Mouse (Mus musculus) kidney, adult 18-20 months (tissue): ENCODE data around the gene Dyrk1a.
"Not testable (repeated sequence)": the region's sequence is repeated elsewhere in the genome, so short reads cannot be mapped to it uniquely, and the experiment has no call there.

Experiments used
- DNase-seq: peaks from one replicate; pipeline ENCODE4 v3.0.0; 2021

Gene Dyrk1a

DNA sequence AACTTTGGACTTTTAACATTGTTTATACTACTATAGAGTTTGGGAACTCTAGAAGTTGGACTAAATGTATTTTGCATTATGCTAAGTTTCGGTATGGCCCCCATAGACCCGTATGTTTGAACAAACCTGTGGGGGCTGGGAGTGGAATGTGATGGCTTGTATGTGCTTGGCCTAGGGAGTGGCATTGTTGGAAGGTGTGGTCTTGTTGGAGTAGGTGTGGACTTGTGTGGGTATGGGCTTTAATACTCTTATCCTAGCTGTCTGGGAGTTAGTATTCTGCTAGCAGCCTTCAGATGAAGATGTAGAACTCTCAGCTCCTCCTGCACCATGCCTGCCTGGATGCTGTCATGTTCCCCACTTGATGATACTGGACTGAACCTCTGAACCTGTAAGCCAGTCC, 72.0 kb downstream of the Dyrk1a start:
- DNase-seq = no peak

DNA sequence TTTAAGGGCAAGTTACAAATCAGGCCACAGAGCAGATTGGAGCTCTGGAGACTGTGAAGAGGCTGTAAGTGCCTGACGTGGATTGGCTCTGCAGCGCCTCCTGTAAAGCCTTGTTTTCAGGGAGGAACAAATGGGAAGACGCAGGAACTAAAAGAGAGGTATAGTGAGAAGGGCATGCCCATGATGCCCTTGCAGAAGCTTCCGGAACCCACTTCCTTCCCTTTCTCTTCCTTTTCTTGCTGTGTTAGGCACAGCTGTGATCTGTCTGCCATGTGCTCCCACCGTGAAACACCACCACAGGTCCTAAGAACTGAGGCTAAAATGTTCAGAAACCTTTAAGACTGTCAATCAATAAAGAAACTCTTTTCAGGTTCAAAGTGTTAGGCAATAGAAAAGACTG, 77.3 kb downstream of the Dyrk1a start:
- DNase-seq = no peak

DNA sequence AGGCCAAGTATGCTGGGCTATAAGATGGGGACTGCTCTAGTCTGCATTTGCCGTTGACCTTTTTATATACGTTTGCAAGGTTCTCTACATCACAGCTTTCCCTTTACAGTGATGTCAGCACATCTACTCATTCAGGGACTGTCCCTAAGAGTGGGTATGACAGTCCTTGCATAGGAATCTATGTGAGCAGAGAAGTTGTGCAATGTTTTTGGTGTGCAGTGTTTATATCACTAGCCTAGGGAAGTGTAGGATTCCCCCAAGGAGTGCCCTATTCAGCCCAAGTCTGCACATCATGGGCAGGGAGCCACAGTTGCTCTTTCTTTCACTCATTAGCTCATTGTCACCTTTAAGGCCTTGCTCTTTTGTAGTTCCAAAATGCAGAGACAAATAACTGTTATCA, 78.1 kb downstream of the Dyrk1a start:
- no peak for DNase-seq

DNA sequence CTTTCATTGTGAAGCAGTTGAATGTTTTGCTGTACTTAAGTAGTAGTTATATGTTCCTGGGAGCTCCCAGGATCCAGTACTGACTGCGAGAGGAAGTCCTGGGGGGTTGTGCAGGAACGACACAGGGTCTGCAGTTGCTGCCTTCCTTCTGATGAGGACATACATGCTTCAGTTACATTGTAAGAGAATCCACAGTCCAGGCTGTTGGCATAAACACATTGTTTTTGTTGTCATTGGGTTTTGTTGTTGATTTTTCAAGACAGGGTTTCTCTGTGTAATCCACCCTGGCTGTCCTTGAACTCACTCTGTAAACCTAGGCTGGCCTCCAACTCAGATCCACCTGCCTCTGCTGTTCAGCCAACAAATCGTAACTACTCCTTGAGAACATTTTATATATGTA, 80.1 kb downstream of the Dyrk1a start:
- no peak for DNase-seq

DNA sequence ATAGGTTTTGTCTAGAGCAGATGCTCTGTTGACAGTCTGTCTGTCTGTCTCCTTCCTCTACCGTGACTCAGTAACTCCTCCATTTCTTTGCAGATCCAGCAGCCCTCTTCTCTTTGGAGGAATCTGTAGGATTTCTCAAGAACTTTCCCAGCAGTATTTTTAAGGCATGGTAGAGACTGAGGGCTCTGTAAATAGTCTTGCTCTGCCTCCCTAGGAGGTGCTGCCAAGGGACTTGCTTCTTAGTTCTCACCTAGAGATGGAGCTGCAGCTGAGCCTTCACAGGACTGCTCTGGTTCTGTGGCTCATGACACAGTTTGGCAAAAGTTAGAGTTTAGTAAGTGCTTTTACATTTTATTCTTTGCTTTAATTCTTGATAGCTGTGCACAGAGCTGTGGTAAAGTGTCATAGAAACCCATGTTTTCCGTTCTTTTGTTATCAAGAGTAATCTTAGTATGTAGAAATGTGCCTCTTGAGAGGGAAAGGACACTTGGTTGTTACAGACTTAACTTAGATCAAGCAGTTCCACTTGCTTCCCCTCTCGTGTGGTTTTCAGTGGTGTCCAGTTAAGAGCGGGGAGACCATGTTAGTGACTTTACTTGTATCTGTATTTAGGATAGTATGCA, 82.4 kb downstream of the Dyrk1a start:
- no peak for DNase-seq

DNA sequence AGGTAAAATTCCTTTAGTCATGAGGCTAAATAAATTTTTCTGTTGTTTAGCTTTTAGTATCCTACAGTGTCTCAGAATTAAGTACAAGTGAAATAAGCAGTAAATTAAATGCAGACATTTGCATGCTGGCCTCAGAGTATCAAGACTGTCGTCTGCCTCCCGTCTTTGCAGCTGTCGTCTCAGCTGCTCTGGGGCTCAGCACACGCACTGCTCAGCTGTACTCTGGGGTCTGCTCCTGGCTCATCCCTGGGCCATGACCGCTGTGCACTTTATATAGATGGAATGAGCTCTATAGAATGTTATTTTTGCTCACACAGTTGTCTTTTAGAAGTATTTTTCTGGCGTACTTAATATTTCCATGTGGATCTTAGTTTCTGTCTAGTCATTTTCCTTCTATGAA, 85.3 kb downstream of the Dyrk1a start:
- DNase-seq = no peak

DNA sequence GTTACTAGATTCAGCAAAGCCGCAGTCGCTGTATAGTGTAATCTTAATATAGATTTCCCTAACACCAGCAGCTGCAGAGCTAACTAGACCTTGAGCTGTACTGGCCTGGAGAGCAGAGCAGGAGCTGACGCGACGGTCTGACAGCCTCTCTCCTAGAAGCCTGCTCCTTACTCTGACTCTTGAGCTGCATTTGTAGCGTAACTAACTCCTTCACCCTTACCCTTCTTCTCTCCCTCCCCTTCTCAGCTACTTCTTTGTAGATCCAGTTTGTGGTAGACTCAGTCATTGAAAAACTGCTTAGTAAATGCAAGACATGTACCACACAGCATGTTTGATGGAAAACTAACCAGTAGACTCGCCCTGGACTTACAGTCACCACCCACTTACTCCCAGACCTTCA, 87.1 kb downstream of the Dyrk1a start:
- no peak for DNase-seq

DNA sequence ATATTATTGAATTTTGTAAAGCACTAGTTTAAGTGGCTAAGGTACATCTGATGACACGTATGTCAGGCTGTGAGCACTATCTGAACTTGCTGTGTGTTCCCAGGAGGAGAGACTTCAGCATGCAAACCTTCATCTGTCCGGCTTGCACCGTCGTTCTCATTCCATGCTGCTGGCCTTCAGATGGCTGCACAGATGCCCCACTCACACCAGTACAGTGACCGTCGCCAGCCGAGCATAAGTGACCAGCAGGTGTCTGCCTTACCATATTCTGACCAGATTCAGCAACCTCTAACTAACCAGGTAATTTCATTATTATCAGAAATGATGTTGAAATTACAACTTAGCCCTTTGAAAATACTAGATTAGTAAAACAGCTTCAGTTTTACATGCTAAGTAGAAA, 89.6 kb downstream of the Dyrk1a start:
- no peak for DNase-seq

DNA sequence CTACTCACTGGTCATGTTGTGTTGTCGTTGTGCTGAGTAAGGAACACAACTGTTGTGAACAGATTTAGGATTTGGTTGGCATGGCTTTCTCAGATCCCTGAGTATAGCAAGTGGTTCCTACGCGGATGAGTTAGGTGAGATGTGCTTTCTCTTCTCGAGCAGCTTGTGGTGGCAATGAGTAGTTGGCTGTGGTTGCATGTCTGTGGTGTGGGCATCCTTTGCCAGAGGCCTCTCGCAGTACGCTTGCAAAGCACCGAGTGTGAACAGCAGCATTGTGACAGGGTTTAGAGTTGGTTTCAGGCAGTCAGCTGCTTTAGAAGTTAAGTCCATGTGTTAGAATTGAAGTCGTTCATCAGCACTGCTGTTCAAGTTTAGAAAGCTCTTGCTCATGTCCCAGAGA, 90.4 kb downstream of the Dyrk1a start:
- no peak for DNase-seq

DNA sequence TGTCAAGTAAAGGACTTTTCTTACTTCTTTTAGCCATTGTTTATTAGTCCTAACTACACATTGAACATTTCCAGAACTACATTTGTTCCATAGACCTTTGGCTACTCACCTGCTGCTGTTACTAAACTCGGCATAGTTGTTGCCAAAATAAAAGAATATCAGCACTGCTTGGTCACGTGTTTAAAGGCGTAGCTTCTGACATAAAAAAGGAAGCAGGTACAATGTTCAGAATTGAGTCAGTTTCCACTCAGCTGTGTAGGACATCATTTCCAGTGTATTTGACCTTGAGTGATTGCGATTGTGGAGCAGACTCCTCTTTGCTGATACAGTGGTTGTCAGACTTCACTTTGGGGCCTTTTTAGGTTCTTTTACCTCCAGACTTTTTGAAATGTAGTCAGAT, 97.7 kb downstream of the Dyrk1a start:
- DNase-seq = no peak

DNA sequence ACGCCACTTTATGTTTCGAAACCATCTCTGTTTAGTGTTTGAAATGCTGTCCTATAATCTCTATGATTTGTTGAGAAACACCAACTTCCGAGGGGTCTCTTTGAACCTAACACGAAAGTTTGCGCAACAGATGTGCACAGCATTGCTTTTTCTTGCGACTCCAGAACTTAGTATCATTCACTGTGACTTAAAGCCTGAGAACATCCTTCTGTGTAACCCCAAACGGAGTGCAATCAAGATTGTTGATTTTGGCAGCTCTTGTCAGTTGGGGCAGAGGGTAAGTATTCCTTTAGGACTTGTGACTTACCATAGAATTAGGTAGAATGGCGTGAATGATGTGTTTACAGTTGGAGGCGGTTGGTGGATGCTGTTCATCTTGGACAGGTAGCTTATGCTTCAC, 101.5 kb downstream of the Dyrk1a start:
- DNase-seq = no peak

DNA sequence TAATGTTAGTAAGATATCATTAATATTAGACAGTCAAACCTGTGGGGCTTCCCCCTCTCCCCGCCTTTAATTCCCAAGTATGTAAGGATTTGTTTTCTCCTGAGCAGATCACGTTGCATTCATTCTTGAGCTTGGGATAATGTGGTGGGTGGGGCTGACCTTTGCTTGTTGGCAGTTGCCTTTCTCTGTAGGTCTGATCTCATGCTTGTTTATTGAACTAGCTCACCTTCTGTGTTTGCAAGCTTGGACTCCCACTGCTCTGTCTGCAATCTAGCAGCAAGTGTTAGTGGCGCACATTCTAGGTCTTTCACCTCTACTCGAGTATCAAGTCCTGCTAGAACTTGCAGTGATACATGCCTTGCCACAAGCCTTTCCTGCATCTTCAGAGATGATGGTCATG, 111.1 kb downstream of the Dyrk1a start:
- DNase-seq = no peak

DNA sequence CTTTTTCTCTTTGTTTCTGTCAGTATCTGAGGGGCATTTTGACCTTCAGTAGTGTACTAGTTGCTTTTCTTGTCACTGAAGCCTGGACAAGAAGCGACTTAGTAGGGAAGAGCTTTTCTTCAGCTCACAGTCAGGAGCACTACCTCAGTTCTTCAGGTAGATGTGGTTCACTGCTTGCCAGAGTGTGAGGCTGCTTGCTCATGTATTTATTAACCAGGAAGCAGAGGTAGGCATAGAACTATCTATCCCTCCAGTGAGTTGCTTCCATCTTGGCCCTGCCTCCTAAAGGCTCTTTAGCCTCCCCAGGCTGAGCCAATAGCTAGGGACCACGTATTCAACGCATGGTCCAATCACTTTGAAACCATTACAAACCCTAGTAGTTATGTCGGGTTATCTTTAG, 112.0 kb downstream of the Dyrk1a start:
- DNase-seq = no peak

DNA sequence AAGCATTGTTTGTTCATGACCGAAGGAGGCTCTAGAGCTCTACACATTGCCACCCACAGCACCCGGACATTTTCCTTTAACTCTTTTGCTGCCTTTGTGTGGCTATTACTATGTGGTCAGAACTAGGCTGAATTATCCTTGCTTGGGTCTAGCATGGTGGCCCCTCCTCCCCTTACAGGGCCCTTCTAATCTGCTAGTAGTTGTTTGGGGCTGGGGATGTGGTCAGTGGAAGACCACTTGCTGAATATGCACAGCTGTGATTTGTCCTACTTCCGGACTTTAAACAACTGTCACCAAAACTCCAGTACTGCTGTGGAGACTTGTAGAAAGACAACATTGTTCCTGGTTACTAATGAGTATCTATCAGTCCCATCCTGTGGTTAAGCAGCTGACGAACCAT, 114.2 kb downstream of the Dyrk1a start:
- DNase-seq = no peak

DNA sequence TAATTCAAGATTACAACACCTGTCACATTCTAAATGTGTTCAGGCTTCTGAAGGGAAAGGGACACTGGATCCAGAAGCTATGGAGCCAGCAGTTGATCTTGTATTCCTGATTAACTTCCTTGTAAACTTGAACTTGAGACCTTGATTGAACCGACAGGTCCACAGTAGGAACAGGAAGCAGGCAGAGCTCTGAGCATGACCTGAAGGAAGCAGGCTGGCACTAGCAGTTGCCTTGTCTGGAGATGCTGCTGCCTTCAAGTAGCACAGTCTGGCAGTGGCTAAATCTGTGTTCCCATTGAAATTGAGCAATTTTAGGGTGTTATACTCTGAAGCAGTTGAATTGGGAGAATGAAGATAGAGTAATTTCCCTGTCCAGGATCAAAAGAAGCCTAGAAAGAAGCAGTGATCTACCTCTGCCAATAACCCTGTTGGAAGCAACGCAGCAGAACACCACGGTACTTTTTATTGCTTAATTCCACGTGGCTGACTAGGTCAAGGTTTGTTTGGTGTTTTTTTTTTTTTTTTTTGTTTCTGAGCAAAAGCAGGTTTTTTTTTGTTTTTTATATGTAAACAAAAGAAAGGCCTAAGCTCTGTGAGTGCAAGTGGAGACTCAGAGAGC, 124.0 kb downstream of the Dyrk1a start:
- DNase-seq = no peak

DNA sequence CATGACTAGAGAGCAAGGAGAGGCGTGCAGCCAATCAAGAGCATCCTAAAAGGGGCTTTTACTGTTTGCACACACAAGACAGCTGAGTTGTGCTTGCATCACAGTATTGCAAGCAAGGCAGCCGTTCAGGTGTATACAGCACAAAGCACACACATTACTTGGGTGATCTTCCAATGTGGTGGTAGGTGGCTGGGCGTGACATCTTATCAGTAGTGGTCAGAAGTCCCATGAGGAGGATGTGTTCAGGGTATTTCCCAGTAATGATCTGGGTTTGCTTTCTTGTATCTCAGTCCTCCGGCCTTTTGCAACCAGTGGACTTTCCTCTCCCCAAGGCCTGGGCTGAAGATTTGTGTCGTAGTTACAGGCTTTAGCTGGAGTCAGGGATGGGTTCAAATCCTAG, 127.7 kb downstream of the Dyrk1a start:
- DNase-seq = no peak

DNA sequence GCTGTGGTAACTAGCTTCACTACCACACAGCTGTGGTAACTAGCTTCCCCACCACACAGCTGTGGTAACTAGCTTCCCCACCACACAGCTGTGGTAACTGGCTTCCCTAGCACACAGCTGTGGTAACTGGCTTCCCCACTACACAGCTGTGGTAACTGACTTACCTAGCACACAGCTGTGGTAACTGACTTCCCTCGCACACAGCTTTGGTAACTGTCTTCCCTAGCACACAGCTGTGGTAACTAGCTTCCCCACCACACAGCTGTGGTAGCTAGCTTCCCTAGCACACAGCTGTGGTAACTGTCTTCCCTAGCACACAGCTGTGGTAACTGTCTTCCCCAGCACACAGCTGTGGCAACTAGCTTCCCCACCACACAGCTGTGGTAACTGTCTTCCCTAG, 128.4 kb downstream of the Dyrk1a start:
- not testable (repeated sequence) for DNase-seq

DNA sequence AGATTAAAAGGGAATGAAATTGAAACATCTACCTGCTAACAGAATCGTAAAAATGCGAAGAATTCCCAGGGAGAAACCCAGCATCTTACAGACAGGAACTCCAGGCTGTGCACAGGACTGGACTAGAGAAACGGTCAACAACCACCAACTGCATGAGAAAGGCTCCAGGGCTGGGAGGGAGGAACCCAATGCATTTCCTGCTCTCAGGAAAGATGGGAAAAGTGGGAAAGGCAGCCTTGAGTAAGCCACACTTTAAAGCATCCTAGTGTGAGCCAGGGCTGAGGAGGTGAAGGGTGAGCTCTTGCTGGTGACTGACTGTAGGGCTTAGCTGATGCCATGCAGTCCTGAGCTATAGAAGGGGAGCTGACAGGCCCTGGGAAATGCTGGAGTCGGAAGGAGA, 131.3 kb downstream of the Dyrk1a start:
- DNase-seq = no peak

DNA sequence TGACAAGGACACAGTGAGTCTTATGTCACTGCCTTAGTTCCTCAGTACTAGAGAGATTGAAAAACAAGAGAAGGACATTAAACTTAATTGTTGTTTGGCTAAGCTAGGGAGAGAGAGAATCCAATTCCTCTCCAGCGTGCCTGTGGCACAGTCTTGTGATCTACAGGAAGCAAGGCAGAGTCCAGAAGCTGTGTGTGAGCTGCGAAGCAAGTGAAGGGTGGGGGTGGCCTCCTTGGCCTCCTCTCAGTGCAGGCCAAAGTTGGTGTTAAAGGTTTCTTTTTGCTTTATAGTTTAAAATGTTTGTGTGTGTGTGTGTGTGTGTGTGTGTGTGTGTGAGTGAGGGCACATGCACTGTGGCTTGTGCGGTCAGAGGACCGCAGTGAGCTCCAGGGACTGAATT, 132.2 kb downstream of the Dyrk1a start:
- DNase-seq = no peak

DNA sequence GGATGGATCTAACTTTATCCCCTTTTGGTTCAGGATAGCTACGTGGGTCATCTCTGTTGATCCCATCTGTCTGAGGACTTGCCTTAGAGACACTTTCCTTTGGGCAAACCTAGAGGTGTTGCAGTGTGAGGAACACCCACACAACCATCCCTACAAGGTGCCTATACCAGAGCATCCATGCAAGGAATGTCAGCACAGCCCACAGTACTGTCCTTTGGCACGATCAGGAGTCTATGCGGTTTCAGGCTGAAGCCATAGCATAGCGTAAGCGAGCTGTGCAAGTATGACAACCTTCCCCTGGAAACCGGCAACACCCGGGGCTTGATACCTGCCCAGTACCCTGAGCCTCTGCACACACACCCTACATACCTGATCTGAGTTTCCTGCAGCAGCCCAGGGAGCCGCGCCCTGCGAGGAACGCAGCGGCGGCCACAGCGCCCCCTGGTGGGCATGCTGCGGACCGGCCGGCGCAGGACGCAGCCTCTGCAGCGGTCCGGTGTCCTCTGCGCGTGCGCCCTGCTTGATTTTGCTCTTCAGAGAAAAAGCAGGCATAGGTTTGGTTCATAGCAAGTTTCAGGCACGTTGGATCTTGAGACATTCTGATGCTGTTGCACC, 143.8 kb downstream of the Dyrk1a start:
- peak; percentile 81 for DNase-seq

DNA sequence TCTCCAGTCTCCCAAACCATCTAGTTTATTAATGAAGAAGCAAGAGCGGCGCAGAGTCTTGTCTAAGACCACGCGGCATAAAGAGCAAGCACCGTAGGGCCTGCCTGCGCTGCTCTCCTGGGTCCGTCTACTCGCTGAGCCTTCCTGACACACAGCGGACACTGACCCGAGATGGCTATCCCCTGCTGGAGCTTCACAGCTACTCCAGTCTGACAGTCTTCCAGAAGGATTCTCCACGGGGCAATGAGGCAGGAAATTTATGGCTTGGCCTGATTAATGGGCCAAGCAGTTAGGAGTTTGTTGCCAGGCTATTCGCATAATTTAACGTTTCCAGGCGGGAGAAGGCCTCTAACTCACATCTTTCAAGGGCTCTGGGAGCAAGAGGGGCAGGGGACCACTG, 144.7 kb downstream of the Dyrk1a start:
- peak; percentile 11 for DNase-seq

DNA sequence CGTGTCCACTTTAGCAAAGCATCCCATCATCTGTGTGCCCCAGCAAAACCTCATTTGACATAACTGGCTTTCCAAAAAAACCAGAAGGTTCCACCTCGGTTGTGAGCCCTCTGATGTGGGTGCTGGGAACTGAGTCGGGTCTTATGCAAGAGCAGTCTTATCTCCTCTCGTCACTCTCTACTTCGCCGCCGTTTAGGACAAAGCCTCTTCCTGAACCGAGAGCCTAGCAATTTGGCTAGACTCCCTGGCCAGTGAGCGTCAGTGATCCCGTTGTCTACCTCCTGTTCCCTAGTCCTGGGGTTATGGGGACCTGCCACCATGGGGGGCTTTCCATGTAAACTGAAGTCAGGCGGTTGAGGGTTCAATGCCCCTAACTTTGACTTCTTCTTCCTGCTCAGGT, 147.2 kb downstream of the Dyrk1a start:
- DNase-seq = no peak

DNA sequence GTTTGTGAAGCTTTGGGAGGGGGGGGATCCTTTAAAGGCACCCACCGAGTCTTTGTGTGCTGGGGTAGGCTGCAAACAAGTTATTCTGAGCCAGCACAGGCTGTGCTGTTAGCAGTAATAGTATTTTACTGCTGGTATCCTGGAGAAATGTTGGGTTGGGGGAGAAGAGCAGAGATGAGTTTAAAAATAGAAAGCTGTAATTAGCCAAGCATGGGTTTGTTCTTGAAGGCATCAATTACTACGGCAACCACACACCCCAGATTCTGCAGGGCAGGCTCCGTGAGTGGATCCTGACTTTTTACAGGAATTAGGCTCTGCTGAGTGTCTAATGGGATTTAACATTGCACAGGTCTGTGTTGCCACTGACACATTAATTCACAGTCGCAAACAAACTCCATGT, 149.1 kb downstream of the Dyrk1a start:
- no peak for DNase-seq

DNA sequence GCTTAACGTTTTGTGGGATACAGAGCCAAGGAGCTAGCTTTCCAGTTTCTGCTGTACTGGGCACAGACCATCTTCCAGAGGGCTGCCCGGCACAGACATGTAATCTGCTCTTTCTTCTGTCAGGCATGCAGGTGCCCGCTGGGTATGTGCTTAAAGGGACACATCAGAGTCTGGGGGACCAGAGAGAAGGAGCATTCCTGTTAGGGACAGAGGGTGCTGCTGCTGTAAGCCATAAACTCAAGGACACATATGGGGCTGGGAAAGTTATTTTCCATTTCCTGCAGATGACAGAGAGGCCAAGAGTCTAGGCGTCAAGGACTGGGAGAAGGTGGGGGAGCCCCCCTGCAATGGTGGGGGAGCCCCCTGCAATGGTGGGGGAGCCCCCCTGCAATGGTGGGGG, 149.7 kb downstream of the Dyrk1a start:
- no peak for DNase-seq
